Mouse (Mus musculus) midbrain, embryonic 16.5 days (tissue): ENCODE data around the gene Spata45. TPM values are rescaled to one million over a fixed set of nuclear protein-coding genes. Genes with fewer than 3 reads are reported as not detected.
"Not testable (repeated sequence)": the region's sequence is repeated elsewhere in the genome, so short reads cannot be mapped to it uniquely, and the experiment has no call there.

ENCODE experiments used
- ATAC-seq: fragments of 200-750 bp; cut with Nextera tagmentation; 2 replicates; pipeline ENCODE4 v1.8.0; 2017; ENCODE audit warnings: moderate TSS enrichment
- H3K27ac ChIP-seq: fragments of 300-500 bp; sonication (generic); 2 replicates; pipeline ENCODE4 v1.5.1; 2014; ENCODE audit warnings: mild to moderate bottlenecking, low read length, mixed read lengths
- H3K27me3 ChIP-seq: fragments of 300-500 bp; sonication (generic); 2 replicates; pipeline ENCODE4 v1.6.1; 2014; ENCODE audit warnings: low read depth, low read length, mixed read lengths; ENCODE audit not compliant: control insufficient read depth, insufficient read depth
- H3K36me3 ChIP-seq: fragments of 300-500 bp; sonication (generic); 2 replicates; pipeline ENCODE4 v1.6.1; 2014; ENCODE audit warnings: mild to moderate bottlenecking, low read length, moderate library complexity, mixed read lengths; ENCODE audit not compliant: control insufficient read depth, insufficient read depth
- H3K4me1 ChIP-seq: fragments of 300-500 bp; sonication (generic); 2 replicates; pipeline ENCODE4 v1.6.1; 2014; ENCODE audit warnings: mild to moderate bottlenecking, low read length, mixed read lengths; ENCODE audit not compliant: control insufficient read depth, insufficient read depth
- H3K4me2 ChIP-seq: fragments of 300-500 bp; sonication (generic); 2 replicates; pipeline ENCODE4 v1.6.1; 2014; ENCODE audit warnings: mild to moderate bottlenecking, low read length, mixed read lengths
- H3K4me3 ChIP-seq: fragments of 300-500 bp; sonication (generic); 2 replicates; pipeline ENCODE4 v1.5.1; 2014; ENCODE audit warnings: low read depth, mild to moderate bottlenecking, low read length, moderate library complexity, mixed read lengths
- H3K9ac ChIP-seq: fragments of 300-500 bp; sonication (generic); 2 replicates; pipeline ENCODE4 v1.6.1; 2014; ENCODE audit warnings: low read depth, low read length, mixed read lengths
- H3K9me3 ChIP-seq: fragments of 300-500 bp; sonication (generic); replicated peaks from 2 replicates; pipeline ENCODE4 v1.6.1; 2014; ENCODE audit warnings: mild to moderate bottlenecking, low read length, mixed read lengths; ENCODE audit not compliant: control insufficient read depth, poor library complexity, severe bottlenecking
- WGBS: fragments of 180-500 bp; shearing (Covaris S2); extraction: QIAGEN DNeasy Blood & Tissue Kit; methylation state at CpG from one replicate; pipeline ENCODE4 v1.1.7; 2014; 5-methylcytosine and 5-hydroxymethylcytosine counted together
- polyA plus RNA-seq: library from polyadenylated mRNA; unstranded; fragments of >200 nt; fragmentation: Nextera tagmentation; extraction: Ambion mirVana; gene quantifications from 2 replicates; pipeline ENCODE4 v1.2.1, GENCODE M21; 2015

Gene Spata45
- polyA plus RNA-seq, 1 experiment from 2014 or later: not detected

- H3K9ac ChIP-seq, ATAC-seq, H3K36me3 ChIP-seq, H3K4me1 ChIP-seq, H3K9me3 ChIP-seq, H3K4me2 ChIP-seq, H3K27ac ChIP-seq, H3K4me3 ChIP-seq, H3K27me3 ChIP-seq: not testable (repeated sequence)
- WGBS: 79% methylated on average over 6 of the region's 6 CpGs
Observed at GRCm38 (mm10) chr1:191030922-191031425, 5.5 kb upstream of the Spata45 start.

GRCm38 (mm10) chr1:191035649-191036048, 790 bp upstream of the Spata45 start:
- Histone ChIP-seq H3K27me3 (no peaks in the 10 kb centered on the region), H3K36me3 (no peaks in the 10 kb centered on the region), H3K27ac (no peak overlapping the region), H3K4me3 (no peak overlapping the region), H3K9ac (no peak overlapping the region), H3K4me2 (no peak overlapping the region), H3K9me3 (no peaks in the 10 kb centered on the region), H3K4me1 (no peaks in the 10 kb centered on the region)
- ATAC-seq: no peak
- WGBS: 14% methylated on average over 4 of the region's 4 CpGs

- Histone ChIP-seq H3K27me3 (no peaks in the 10 kb centered on the region), H3K36me3 (no peaks in the 10 kb centered on the region), H3K27ac (no peak overlapping the region), H3K9ac (no peak overlapping the region), H3K4me2 (no peak overlapping the region), H3K4me3 (no peak overlapping the region), H3K4me1 (no peaks in the 10 kb centered on the region), H3K9me3 (no peaks in the 10 kb centered on the region)
- ATAC-seq: no peak
- 93% methylated on average over 4 of the region's 4 CpGs for WGBS
Observed at GRCm38 (mm10) chr1:191037999-191038398, 1.6 kb downstream of the Spata45 start.

GRCm38 (mm10) chr1:191041352-191041751, 4.9 kb downstream of the Spata45 start:
- ATAC-seq: no peak
- Histone ChIP-seq H3K4me2 (no peak overlapping the region), H3K4me3 (no peak overlapping the region), H3K9me3 (no peaks in the 10 kb centered on the region), H3K27me3 (no peaks in the 10 kb centered on the region), H3K9ac (no peak overlapping the region), H3K27ac (no peak overlapping the region), H3K36me3 (no peaks in the 10 kb centered on the region), H3K4me1 (no peaks in the 10 kb centered on the region)

GRCm38 (mm10) chr1:191042106-191042505, 5.7 kb downstream of the Spata45 start:
- Histone ChIP-seq H3K9me3 (no peaks in the 10 kb centered on the region), H3K27ac (no peak overlapping the region), H3K27me3 (no peaks in the 10 kb centered on the region), H3K4me2 (no peak overlapping the region), H3K9ac (no peak overlapping the region), H3K4me1 (no peaks in the 10 kb centered on the region), H3K36me3 (no peaks in the 10 kb centered on the region), H3K4me3 (no peak overlapping the region)
- WGBS: 86% methylated on average over 5 of the region's 5 CpGs
- ATAC-seq: no peak

GRCm38 (mm10) chr1:191042688-191043087, 6.2 kb downstream of the Spata45 start:
- Histone ChIP-seq H3K4me1 (no peaks in the 10 kb centered on the region), H3K27ac (no peak overlapping the region), H3K9me3 (no peaks in the 10 kb centered on the region), H3K4me3 (no peak overlapping the region), H3K27me3 (no peaks in the 10 kb centered on the region), H3K4me2 (no peak overlapping the region), H3K36me3 (no peaks in the 10 kb centered on the region), H3K9ac (no peak overlapping the region)
- WGBS: 82% methylated on average over 3 of the region's 3 CpGs
- ATAC-seq: no peak

- Histone ChIP-seq H3K4me1 (no peaks in the 10 kb centered on the region), H3K4me2 (no peak overlapping the region), H3K27me3 (no peaks in the 10 kb centered on the region), H3K27ac (no peak overlapping the region), H3K4me3 (no peak overlapping the region), H3K9me3 (no peaks in the 10 kb centered on the region), H3K9ac (no peak overlapping the region), H3K36me3 (no peaks in the 10 kb centered on the region)
- 98% methylated on average over 2 of the region's 2 CpGs for WGBS
- no peak for ATAC-seq
Observed at GRCm38 (mm10) chr1:191045264-191045663, 8.8 kb downstream of the Spata45 start.

GRCm38 (mm10) chr1:191046231-191046824, 9.9 kb downstream of the Spata45 start:
- Histone ChIP-seq H3K4me1 (no peaks in the 10 kb centered on the region), H3K27ac (no peak overlapping the region), H3K4me3 (no peak overlapping the region), H3K9ac (no peak overlapping the region), H3K9me3 (no peaks in the 10 kb centered on the region), H3K4me2 (no peak overlapping the region), H3K27me3 (no peaks in the 10 kb centered on the region), H3K36me3 (no peaks in the 10 kb centered on the region)
- no peak for ATAC-seq
- 65% methylated on average over 7 of the region's 7 CpGs for WGBS

GRCm38 (mm10) chr1:191053555-191053954, 17.1 kb downstream of the Spata45 start:
- WGBS: 87% methylated on average over 3 of the region's 3 CpGs
- ATAC-seq: no peak

More at GRCm38 (mm10) chr1:191053555-191053954, 17.1 kb downstream of the Spata45 start:
- H3K9me3 ChIP-seq: no peaks in the 10 kb centered on the region
- H3K27ac ChIP-seq: no peak overlapping the region
- no peak overlapping the region for H3K4me2 ChIP-seq
- H3K4me3 ChIP-seq: no peak overlapping the region
- no peak overlapping the region for H3K9ac ChIP-seq
- H3K36me3 ChIP-seq: no peaks in the 10 kb centered on the region
- H3K4me1 ChIP-seq: no peaks in the 10 kb centered on the region
- H3K27me3 ChIP-seq: no peaks in the 10 kb centered on the region
